Mouse (Mus musculus) heart, adult 2 months (tissue): ENCODE measurements at regions not wholly inside any gene's neighbourhood (a gene's known extent, or its start where the extent isn't known, plus 50 kb on each side); places are given as distances from the start of the nearest gene placed in this dataset.
A peak's percentile ranks its signal among the peaks of the same experiment; 100 is the strongest.

Experiments
- DNase-seq, 2 experiments: peaks; one replicate each; pipeline ENCODE4 v3.0.0; 2021
- H3K27ac ChIP-seq: fragments of 200-600 bp; 2 replicates; pipeline ENCODE4 v1.8.1; 2022
- H3K27me3 ChIP-seq: fragments of 200-500 bp; 2 replicates; pipeline ENCODE4 v1.6.1; 2012; ENCODE audit warnings: mild to moderate bottlenecking, low read length, inconsistent platforms, mixed read lengths; ENCODE audit not compliant: control insufficient read depth, insufficient read depth
- H3K36me3 ChIP-seq: fragments of 200-500 bp; 2 replicates; pipeline ENCODE4 v1.6.1; 2012; ENCODE audit warnings: low read length, inconsistent platforms; ENCODE audit not compliant: control insufficient read depth, insufficient read depth
- H3K4me1 ChIP-seq: fragments of 200-500 bp; 2 replicates; pipeline ENCODE4 v1.6.1; 2011; ENCODE audit warnings: low read length; ENCODE audit not compliant: control insufficient read depth, insufficient read depth
- H3K4me3 ChIP-seq: fragments of 200-600 bp; 2 replicates; pipeline ENCODE4 v1.8.1; 2022
- H3K79me2 ChIP-seq: fragments of 200-500 bp; replicated peaks from 2 replicates; pipeline ENCODE4 v1.6.1; 2012; ENCODE audit warnings: mild to moderate bottlenecking, inconsistent platforms, low read length, moderate library complexity, mixed read lengths; ENCODE audit not compliant: control insufficient read depth, insufficient read depth
- H3K9ac ChIP-seq: fragments of 200-500 bp; 2 replicates; pipeline ENCODE4 v1.6.1; 2012; ENCODE audit warnings: low read depth, mild to moderate bottlenecking, control low read depth, inconsistent platforms, low read length, mixed read lengths
- CTCF ChIP-seq: fragments of 200-600 bp; IDR thresholded peaks from 2 replicates; pipeline ENCODE4 v1.8.1; 2022; ENCODE audit warnings: antibody characterized with exemption, mild to moderate bottlenecking, moderate library complexity
- EP300 ChIP-seq: fragments of 200-500 bp; IDR thresholded peaks from 2 replicates; pipeline ENCODE4 v1.6.1; 2011; ENCODE audit warnings: low read depth, low read length, control low read depth; ENCODE audit not compliant: insufficient read depth
- POLR2A ChIP-seq: fragments of 200-500 bp; IDR thresholded peaks from 2 replicates; pipeline ENCODE4 v1.6.1; 2011; ENCODE audit warnings: mild to moderate bottlenecking, low read depth, low read length, control low read depth; ENCODE audit not compliant: insufficient read depth
- WGBS: fragments of 180-500 bp; shearing (Covaris S2); methylation state at CpG from one replicate; pipeline ENCODE4 v1.1.7; 2018; 5-methylcytosine and 5-hydroxymethylcytosine counted together
- intact Hi-C: fragments of 180-260 bp; cut with DNase I; formaldehyde crosslinking; loops from one replicate; pipeline ENCODE4 v1.15.1; 2025

GRCm38 (mm10) chr2:116942321-116942791 lies 63.9 kb downstream of the Tmco5 start:
- H3K4me3 ChIP-seq, result no peak overlapping the region
- WGBS, result 31% methylated on average over 8 of the region's 8 CpGs
- peak overlapping the region; percentile 29 for H3K27ac ChIP-seq
- intact Hi-C loops, result no loop called here
- H3K4me1 ChIP-seq, result peaks cover 4% of the 10 kb centered on the region
- no peak for TF ChIP-seq POLR2A
- TF ChIP-seq CTCF, result no peak
- TF ChIP-seq EP300, result 0 out of 2 replicates have a peak, but pooled peaks have one; percentile 7
- H3K9ac ChIP-seq, result no peak overlapping the region
- DNase-seq, result peak in 1 of 2 experiments; percentile 20
- no peaks in the 10 kb centered on the region for H3K27me3 ChIP-seq
- H3K79me2 ChIP-seq, result no peaks in the 10 kb centered on the region
- no peaks in the 10 kb centered on the region for H3K36me3 ChIP-seq

GRCm38 (mm10) chr2:116948538-116948937 lies 70.0 kb downstream of the Tmco5 start:
- H3K27me3 ChIP-seq, result no peaks in the 10 kb centered on the region
- no peak for DNase-seq
- intact Hi-C loops, result no loop called here
- 83% methylated on average over 3 of the region's 3 CpGs for WGBS
- no peaks in the 10 kb centered on the region for H3K36me3 ChIP-seq
- no peak overlapping the region for H3K4me3 ChIP-seq
- H3K9ac ChIP-seq, result no peak overlapping the region
- no peak for TF ChIP-seq EP300
- TF ChIP-seq POLR2A, result no peak
- TF ChIP-seq CTCF, result no peak
- H3K27ac ChIP-seq, result no peak overlapping the region
- no peaks in the 10 kb centered on the region for H3K79me2 ChIP-seq
- no peaks in the 10 kb centered on the region for H3K4me1 ChIP-seq

DNA sequence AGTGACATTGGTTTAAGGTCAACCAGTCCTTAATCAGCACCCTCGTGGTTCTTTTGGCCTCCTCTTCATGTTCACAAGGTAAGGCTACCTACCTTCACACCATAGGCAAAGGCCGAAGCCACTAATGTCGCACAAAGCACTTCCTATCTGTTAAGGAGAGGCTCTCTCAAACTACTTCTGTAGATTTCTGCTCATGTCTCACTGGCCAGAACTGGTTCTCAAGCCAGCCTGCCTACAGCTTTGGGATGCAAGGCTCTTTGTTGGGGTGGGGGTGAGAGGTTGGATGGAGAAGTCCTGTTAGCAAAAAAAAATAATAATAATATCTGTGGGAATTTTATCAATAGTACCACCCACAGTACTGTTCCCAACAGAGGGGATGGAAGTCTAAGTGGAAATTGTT lies 71.2 kb downstream of the Tmco5 start:
- DNase-seq, result no peak
- intact Hi-C loops, result no loop called here
- H3K36me3 ChIP-seq, result no peaks in the 10 kb centered on the region
- H3K79me2 ChIP-seq, result no peaks in the 10 kb centered on the region
- no peaks in the 10 kb centered on the region for H3K4me1 ChIP-seq
- no peak overlapping the region for H3K4me3 ChIP-seq
- TF ChIP-seq CTCF, result no peak
- TF ChIP-seq EP300, result no peak
- TF ChIP-seq POLR2A, result no peak
- no peaks in the 10 kb centered on the region for H3K27me3 ChIP-seq
- no peak overlapping the region for H3K9ac ChIP-seq
- H3K27ac ChIP-seq, result no peak overlapping the region
- 75% methylated on average over 3 of the region's 3 CpGs for WGBS

- 82% methylated on average over 5 of the region's 5 CpGs for WGBS
- DNase-seq, result no peak
- H3K9ac ChIP-seq, result no peak overlapping the region
- no peak overlapping the region for H3K4me3 ChIP-seq
- H3K4me1 ChIP-seq, result no peaks in the 10 kb centered on the region
- TF ChIP-seq EP300 (no peak), CTCF (no peak), POLR2A (no peak)
- H3K27me3 ChIP-seq, result no peaks in the 10 kb centered on the region
- no peak overlapping the region for H3K27ac ChIP-seq
- no peaks in the 10 kb centered on the region for H3K36me3 ChIP-seq
- intact Hi-C loops, result no loop called here
- H3K79me2 ChIP-seq, result no peaks in the 10 kb centered on the region
Observed at GRCm38 (mm10) chr2:116950154-116950553, 71.7 kb downstream of the Tmco5 start.

DNA sequence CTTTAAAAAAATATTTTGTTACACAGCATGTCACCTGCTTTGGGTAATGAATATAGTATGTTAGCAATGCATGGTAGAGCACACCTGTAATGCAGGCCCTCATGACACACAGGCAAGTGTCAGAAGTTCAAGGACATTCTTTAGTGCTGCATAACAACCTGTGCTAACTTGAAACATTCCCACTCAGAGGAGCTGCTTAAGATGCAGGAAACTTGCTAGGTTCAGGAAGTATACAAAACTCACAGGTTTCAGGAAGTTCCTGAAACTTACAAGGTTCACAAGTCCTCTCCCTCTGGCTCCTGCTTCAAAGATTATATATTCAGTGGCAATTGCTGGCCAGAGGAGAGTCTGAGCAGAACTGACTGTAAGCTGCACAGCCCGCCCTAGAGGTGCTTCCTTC lies 73.0 kb downstream of the Tmco5 start:
- H3K4me1 ChIP-seq, result no peaks in the 10 kb centered on the region
- intact Hi-C loops, result no loop called here

DNA sequence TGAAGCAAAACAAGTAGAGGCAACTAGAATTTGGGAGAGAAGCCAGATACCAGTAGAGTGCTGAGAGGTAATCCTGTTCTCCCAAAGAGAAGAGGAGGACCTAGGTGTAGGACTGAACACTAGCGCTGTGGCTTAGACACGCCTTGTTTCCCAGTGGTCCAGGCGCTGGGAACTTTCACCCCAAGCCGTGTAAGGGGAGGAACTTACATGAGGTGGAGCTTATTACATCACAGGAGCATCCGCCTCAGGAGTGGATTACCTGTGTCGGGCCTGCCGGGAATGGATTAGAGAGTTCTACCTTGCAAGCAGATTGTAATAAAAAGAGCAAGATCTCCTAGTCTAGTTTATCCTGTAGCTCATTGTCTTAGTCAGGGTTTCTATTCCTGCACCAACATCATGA lies 75.8 kb downstream of the Tmco5 start:
- no peaks in the 10 kb centered on the region for H3K4me1 ChIP-seq
- no peaks in the 10 kb centered on the region for H3K36me3 ChIP-seq
- TF ChIP-seq EP300 (no peak), CTCF (no peak), POLR2A (no peak)
- no peak overlapping the region for H3K9ac ChIP-seq
- DNase-seq, result no peak
- H3K79me2 ChIP-seq, result no peaks in the 10 kb centered on the region
- no peak overlapping the region for H3K27ac ChIP-seq
- intact Hi-C loops, result no loop called here
- WGBS, result 96% methylated on average over 7 of the region's 7 CpGs
- H3K4me3 ChIP-seq, result no peak overlapping the region
- no peaks in the 10 kb centered on the region for H3K27me3 ChIP-seq

More for the DNA sequence above, 73.0 kb downstream of the Tmco5 start:
- Histone ChIP-seq H3K9ac (no peak overlapping the region), H3K27ac (no peak overlapping the region), H3K36me3 (no peaks in the 10 kb centered on the region), H3K27me3 (no peaks in the 10 kb centered on the region), H3K79me2 (no peaks in the 10 kb centered on the region), H3K4me3 (no peak overlapping the region)
- 100% methylated on average over 1 of the region's 1 CpGs for WGBS
- DNase-seq, result no peak
- TF ChIP-seq POLR2A (no peak), CTCF (no peak), EP300 (no peak)
